Mouse (Mus musculus): ENCODE measurements around the gene Plekhg3. TPM values are rescaled to one million over a fixed set of nuclear protein-coding genes. Genes with fewer than 3 reads are reported as not detected.

Plekhg3 gene
- polyA plus RNA-seq, 1 experiment from 2014 or later = 6.3 TPM

DNA sequence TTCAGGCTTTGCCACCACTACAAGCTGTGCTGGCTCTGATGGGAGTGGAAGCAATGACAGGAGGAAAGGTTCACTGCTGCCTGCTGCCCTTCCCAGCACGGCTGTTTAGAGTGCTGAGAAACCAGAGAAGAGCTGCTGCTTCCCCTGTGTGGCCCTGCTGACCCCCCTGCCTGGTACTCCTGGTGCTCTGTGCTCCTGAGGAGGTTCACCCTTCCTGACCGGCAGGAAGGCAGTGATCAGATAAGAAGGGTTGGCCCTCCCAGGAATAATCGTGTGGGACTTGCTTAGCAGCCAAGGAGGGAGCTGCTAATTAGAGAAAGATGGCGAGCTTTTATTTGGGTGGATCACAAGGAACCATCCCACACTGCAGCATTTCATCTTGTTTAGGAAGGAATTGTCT lies 15.8 kb upstream of the Plekhg3 start:
- H3K4me2 ChIP-seq (ENCODE audit: low read depth, low read length) = no peak overlapping the region
- H3K4me1 ChIP-seq (ENCODE audit: control insufficient read depth, insufficient read depth, low read length) = no peaks in the 10 kb centered on the region
- H3K4me3 ChIP-seq (ENCODE audit: low read depth, low read length) = no peak overlapping the region
- no peaks in the 10 kb centered on the region for H3K27me3 ChIP-seq (replicated peaks; ENCODE audit: control insufficient read depth, insufficient read depth, low read length)
- H3K9ac ChIP-seq (ENCODE audit: low read depth, low read length) = no peak overlapping the region
- WGBS = 28% methylated on average over 4 of the region's 4 CpGs
- DNase-seq (ENCODE audit: low spot score) (no peak), ATAC-seq (ENCODE audit: low read depth) (no peak)
- no peak overlapping the region for H3K27ac ChIP-seq (replicated peaks; ENCODE audit: low read depth, low read length)
- H3K9me3 ChIP-seq (ENCODE audit: control insufficient read depth, low read length) = no peaks in the 10 kb centered on the region
- H3K36me3 ChIP-seq (ENCODE audit: control insufficient read depth, insufficient read depth, low read length) = no peaks in the 10 kb centered on the region

DNA sequence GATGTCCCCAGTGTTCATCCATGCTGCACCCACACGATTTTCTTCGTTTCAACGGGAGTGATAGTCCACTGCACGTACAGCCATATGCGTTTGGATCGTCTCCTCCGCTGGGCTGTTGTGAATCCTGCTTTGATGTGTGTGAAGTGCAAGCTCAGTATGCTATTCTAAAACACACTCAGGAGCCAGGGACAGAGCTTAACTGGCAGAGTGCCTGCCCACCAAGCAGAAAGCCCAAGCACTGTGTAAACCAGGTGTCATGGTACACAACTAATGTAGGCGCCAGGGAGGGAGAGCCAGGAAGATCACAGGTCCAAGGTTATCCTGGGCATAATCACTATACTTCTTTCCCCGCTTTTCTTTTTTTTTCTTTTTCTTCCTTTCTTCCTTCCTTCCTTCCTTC lies 12.7 kb upstream of the Plekhg3 start:
- H3K4me2 ChIP-seq (ENCODE audit: low read depth, low read length) = no peak overlapping the region
- H3K27me3 ChIP-seq (replicated peaks; ENCODE audit: control insufficient read depth, insufficient read depth, low read length) = no peaks in the 10 kb centered on the region
- H3K9me3 ChIP-seq (ENCODE audit: control insufficient read depth, low read length) = no peaks in the 10 kb centered on the region
- H3K27ac ChIP-seq (replicated peaks; ENCODE audit: low read depth, low read length) = no peak overlapping the region
- no peak overlapping the region for H3K4me3 ChIP-seq (ENCODE audit: low read depth, low read length)
- WGBS = 87% methylated on average over 9 of the region's 9 CpGs
- H3K36me3 ChIP-seq (ENCODE audit: control insufficient read depth, insufficient read depth, low read length) = no peaks in the 10 kb centered on the region
- H3K9ac ChIP-seq (ENCODE audit: low read depth, low read length) = no peak overlapping the region
- DNase-seq (ENCODE audit: low spot score) = no peak
- ATAC-seq (ENCODE audit: low read depth) = no peak
- no peaks in the 10 kb centered on the region for H3K4me1 ChIP-seq (ENCODE audit: control insufficient read depth, insufficient read depth, low read length)

DNA sequence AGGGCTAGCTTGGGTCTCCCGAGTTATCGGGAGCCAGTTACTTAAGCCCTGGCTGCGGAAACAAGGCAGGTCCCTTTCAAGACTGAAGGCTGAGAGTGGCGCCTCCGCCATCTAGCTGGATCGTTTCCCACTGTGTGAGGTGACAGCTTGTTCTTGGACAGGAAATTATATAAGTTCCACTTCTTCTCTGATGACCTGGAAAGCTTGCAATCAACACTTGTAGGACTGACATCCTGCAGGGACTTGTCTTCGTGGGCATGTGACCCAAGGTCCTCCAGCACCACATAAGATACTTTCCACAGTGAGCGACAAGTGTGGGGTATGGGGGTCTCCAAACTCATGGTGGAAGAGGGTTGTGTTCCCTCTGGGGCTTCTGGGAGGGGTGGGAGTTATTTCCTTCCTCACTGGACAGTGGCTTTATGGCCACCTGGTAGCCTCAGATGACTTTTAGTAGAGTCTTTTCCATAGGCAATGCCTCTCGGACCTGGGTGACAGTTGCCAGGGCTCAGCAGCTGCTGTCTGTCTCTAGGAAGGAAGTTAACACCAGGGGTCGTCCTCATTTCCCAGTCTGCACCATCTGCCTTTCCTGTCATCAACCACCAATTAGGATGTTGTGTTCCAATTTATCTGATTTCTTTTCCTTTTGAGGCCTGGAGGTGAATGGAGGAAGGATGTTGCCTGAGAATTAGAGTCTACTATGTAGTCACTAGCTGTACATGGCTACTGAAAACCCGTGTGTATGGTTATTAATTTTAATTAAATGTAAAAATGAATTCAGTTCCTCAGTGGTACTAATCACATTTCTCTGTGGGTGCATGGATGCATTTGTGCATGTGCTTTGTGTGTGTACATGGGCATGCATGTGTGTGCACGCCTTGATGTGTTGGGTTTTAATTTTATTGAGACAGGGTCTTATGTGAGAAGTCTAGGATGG lies 11.5 kb upstream of the Plekhg3 start:
- ATAC-seq (ENCODE audit: low read depth) = no peak
- no peak overlapping the region for H3K9ac ChIP-seq (ENCODE audit: low read depth, low read length)
- WGBS = 79% methylated on average over 12 of the region's 12 CpGs

DNA sequence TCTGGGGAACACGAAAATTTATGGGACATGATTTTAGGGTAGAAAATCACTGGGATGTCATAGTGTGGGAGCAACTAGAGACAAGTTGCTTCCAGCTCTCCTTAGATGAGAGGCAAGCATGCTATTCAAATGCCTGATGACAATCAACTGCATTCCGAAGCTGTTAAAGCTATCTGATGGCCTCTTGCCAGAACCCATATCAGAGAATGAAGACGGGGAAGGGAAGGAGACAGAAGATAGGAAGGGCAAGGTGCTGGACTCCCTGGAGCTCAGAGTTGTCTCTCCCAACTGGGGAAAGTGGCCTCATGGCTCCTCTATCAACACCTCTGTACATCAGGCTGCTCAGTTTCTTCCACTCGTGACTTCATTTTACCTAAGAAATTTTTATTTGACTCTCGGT lies 7.0 kb upstream of the Plekhg3 start:
- ATAC-seq (ENCODE audit: low read depth) = no peak
- Histone ChIP-seq H3K9ac (ENCODE audit: low read depth, low read length) (no peak overlapping the region), H3K9me3 (ENCODE audit: control insufficient read depth, low read length) (no peaks in the 10 kb centered on the region), H3K4me1 (ENCODE audit: control insufficient read depth, insufficient read depth, low read length) (0 out of 2 replicates have a peak, but pooled peaks cover 2% of the 10 kb centered on the region), H3K36me3 (ENCODE audit: control insufficient read depth, insufficient read depth, low read length) (no peaks in the 10 kb centered on the region), H3K27ac (replicated peaks; ENCODE audit: low read depth, low read length) (no peak overlapping the region), H3K27me3 (replicated peaks; ENCODE audit: control insufficient read depth, insufficient read depth, low read length) (no peaks in the 10 kb centered on the region), H3K4me2 (ENCODE audit: low read depth, low read length) (no peak overlapping the region), H3K4me3 (ENCODE audit: low read depth, low read length) (no peak overlapping the region)
- no peak for DNase-seq (ENCODE audit: low spot score)
- WGBS = 77% methylated on average over 5 of the region's 5 CpGs

More for the DNA sequence above, 11.5 kb upstream of the Plekhg3 start:
- Histone ChIP-seq H3K36me3 (ENCODE audit: control insufficient read depth, insufficient read depth, low read length) (no peaks in the 10 kb centered on the region), H3K27me3 (replicated peaks; ENCODE audit: control insufficient read depth, insufficient read depth, low read length) (no peaks in the 10 kb centered on the region), H3K4me3 (ENCODE audit: low read depth, low read length) (no peak overlapping the region), H3K9me3 (ENCODE audit: control insufficient read depth, low read length) (no peaks in the 10 kb centered on the region), H3K4me1 (ENCODE audit: control insufficient read depth, insufficient read depth, low read length) (no peaks in the 10 kb centered on the region), H3K4me2 (ENCODE audit: low read depth, low read length) (no peak overlapping the region), H3K27ac (replicated peaks; ENCODE audit: low read depth, low read length) (no peak overlapping the region)
- DNase-seq (ENCODE audit: low spot score) = no peak

DNA sequence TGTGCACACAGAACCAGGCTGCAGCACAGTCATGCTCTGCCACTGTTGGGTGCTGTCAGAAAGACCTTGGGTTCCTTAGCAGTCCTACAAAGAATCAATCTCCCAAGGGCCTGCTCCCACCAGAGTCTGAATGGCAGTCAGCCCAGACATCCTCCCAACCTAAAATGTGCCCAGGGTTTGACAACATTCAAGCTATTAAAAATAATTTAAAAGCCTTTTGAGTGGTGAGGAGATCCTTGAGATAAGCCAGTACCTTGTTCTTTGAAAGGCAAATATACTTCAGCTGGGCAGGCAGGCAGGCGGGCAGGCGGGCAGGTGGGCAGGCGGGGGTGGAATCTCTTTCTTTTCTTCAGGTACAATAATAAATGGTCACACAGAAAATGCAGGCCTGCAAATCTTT lies 5.8 kb upstream of the Plekhg3 start:
- ATAC-seq (ENCODE audit: low read depth) (no peak), DNase-seq (ENCODE audit: low spot score) (no peak)
- no peaks in the 10 kb centered on the region for H3K9me3 ChIP-seq (ENCODE audit: control insufficient read depth, low read length)
- no peak overlapping the region for H3K4me2 ChIP-seq (ENCODE audit: low read depth, low read length)
- no peak overlapping the region for H3K27ac ChIP-seq (replicated peaks; ENCODE audit: low read depth, low read length)
- no peaks in the 10 kb centered on the region for H3K36me3 ChIP-seq (ENCODE audit: control insufficient read depth, insufficient read depth, low read length)
- H3K4me1 ChIP-seq (ENCODE audit: control insufficient read depth, insufficient read depth, low read length) = 0 out of 2 replicates have a peak, but pooled peaks cover 2% of the 10 kb centered on the region
- H3K27me3 ChIP-seq (replicated peaks; ENCODE audit: control insufficient read depth, insufficient read depth, low read length) = no peaks in the 10 kb centered on the region
- no peak overlapping the region for H3K9ac ChIP-seq (ENCODE audit: low read depth, low read length)
- no peak overlapping the region for H3K4me3 ChIP-seq (ENCODE audit: low read depth, low read length)
- WGBS = 93% methylated on average over 3 of the region's 3 CpGs

DNA sequence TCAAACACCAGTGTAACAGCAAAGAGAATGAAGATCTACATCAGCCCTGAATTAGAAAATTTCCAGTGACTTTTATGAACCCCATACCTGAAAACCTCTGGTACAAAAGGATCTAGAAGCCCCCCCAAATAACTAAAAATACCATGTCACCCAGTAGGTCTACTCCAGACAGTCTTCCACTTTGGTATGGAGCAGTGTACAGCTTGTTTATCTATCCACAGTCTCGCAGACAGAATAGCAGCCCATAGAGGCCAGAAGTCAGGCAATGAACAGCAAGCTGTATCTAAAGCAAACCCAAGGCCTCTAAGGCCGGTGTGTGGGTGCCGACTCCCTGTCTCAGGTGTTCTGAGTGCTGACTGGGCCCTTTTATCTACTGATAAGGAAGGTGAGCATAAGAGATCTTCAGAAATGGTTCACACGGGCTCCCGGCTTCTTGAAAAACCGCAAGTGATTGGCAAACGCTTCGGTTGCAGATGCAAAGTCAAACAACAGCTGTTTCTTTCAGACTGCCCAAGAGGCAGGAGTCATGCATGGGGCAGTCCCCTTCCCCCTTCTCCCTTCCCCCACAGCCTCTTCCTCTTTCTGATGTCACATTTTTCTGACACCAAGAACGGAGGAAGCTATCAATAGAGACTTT lies 3.3 kb upstream of the Plekhg3 start:
- peaks cover 19% of the 10 kb centered on the region for H3K27me3 ChIP-seq (replicated peaks; ENCODE audit: control insufficient read depth, insufficient read depth, low read length)
- ATAC-seq (ENCODE audit: low read depth) = no peak
- H3K4me3 ChIP-seq (ENCODE audit: low read depth, low read length) = no peak overlapping the region
- no peak for DNase-seq (ENCODE audit: low spot score)
- H3K36me3 ChIP-seq (ENCODE audit: control insufficient read depth, insufficient read depth, low read length) = no peaks in the 10 kb centered on the region
- H3K4me1 ChIP-seq (ENCODE audit: control insufficient read depth, insufficient read depth, low read length) = 0 out of 2 replicates have a peak, but pooled peaks cover 2% of the 10 kb centered on the region
- H3K4me2 ChIP-seq (ENCODE audit: low read depth, low read length) = no peak overlapping the region
- no peaks in the 10 kb centered on the region for H3K9me3 ChIP-seq (ENCODE audit: control insufficient read depth, low read length)
- no peak overlapping the region for H3K9ac ChIP-seq (ENCODE audit: low read depth, low read length)
- H3K27ac ChIP-seq (replicated peaks; ENCODE audit: low read depth, low read length) = no peak overlapping the region
- 48% methylated on average over 9 of the region's 9 CpGs for WGBS

DNA sequence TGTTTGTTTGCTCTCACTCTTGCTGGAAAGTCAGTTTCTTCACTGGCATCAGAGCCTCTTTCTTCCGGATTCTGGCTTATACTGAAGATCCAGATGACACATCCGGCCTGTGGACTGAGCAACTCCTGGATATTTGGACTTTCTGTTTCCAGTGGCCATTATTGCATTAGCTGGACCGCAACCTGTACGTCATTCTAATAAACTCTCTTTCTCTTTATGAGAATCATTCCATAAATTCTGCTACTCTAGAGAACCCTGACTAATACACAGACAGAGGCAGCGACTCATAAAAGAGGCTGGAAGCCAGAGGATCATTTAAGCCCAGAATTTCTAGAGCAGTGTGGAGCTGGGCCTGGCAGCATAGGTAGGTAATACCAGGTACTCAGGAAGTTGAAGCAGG lies 1.9 kb upstream of the Plekhg3 start:
- no peak overlapping the region for H3K27ac ChIP-seq (replicated peaks; ENCODE audit: low read depth, low read length)
- ATAC-seq (ENCODE audit: low read depth) = no peak
- 90% methylated on average over 5 of the region's 5 CpGs for WGBS
- H3K36me3 ChIP-seq (ENCODE audit: control insufficient read depth, insufficient read depth, low read length) = no peaks in the 10 kb centered on the region
- no peaks in the 10 kb centered on the region for H3K9me3 ChIP-seq (ENCODE audit: control insufficient read depth, low read length)
- peaks cover 31% of the 10 kb centered on the region for H3K27me3 ChIP-seq (replicated peaks; ENCODE audit: control insufficient read depth, insufficient read depth, low read length)
- H3K9ac ChIP-seq (ENCODE audit: low read depth, low read length) = no peak overlapping the region
- H3K4me2 ChIP-seq (ENCODE audit: low read depth, low read length) = no peak overlapping the region
- peaks cover 8% of the 10 kb centered on the region; the same call in 1 of the 2 replicates for H3K4me1 ChIP-seq (ENCODE audit: control insufficient read depth, insufficient read depth, low read length)
- H3K4me3 ChIP-seq (ENCODE audit: low read depth, low read length) = no peak overlapping the region
- no peak for DNase-seq (ENCODE audit: low spot score)

DNA sequence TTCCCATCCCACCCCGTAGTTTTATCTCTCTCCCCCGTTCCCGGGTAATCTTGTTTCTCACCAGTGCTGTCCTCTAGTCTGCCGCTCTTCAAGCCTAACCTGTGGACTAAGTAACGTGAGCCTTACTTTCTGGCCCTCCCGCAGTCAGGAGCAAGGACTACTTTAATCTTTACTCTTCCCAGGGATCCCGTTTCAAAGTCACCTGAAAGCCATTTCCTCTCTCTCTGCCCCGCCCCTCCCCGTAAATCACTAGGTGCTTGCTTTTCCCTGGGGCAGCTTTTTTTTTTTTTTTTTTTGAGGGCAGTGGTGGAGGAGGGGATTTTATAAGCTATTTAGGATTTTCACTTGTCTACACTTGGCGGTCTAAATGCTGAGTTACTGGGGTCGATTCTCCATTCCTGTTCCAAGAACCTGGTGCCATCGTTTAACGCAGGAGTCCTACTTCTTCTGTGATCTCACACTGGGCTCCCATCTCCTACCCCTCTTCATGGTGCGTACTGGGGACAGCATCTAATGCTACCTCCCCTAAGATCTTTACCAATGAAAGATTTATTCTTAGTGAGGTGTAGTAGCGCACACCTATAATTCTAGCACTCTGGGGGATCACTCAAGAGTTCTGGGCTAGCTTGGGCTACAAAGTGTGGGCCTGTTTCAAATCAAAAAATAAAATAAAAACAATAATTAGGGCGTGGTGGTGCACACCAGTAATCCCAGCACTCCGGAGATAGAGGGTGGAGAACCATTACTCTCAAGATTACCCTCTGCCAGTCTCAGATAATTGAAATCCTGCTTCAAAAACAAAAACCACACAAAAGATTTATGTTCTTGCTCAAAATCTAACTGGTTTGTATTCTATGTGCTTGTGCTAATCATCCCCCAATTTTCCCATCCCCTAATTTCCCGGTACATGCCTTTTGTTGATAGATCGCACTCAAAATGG lies 1.6 kb downstream of the Plekhg3 start:
- H3K36me3 ChIP-seq (ENCODE audit: control insufficient read depth, insufficient read depth, low read length) = no peaks in the 10 kb centered on the region
- H3K9me3 ChIP-seq (ENCODE audit: control insufficient read depth, low read length) = no peaks in the 10 kb centered on the region
- H3K27ac ChIP-seq (replicated peaks; ENCODE audit: low read depth, low read length) = no peak overlapping the region
- H3K4me2 ChIP-seq (ENCODE audit: low read depth, low read length) = peak overlapping the region; percentile 98
- ATAC-seq (ENCODE audit: low read depth) (no peak), DNase-seq (ENCODE audit: low spot score) (no peak)
- H3K9ac ChIP-seq (ENCODE audit: low read depth, low read length) = peak overlapping the region; percentile 78
- peak overlapping the region; percentile 75 for H3K4me3 ChIP-seq (ENCODE audit: low read depth, low read length)
- H3K4me1 ChIP-seq (ENCODE audit: control insufficient read depth, insufficient read depth, low read length) = peaks cover 14% of the 10 kb centered on the region; the same call in 1 of the 2 replicates
- WGBS = 3% methylated on average over 19 of the region's 19 CpGs
- H3K27me3 ChIP-seq (replicated peaks; ENCODE audit: control insufficient read depth, insufficient read depth, low read length) = peaks cover 39% of the 10 kb centered on the region

All from embryonic facial prominence, embryonic 14.5 days (tissue).